Mouse (Mus musculus) CD4-positive, CD25-positive, alpha-beta regulatory T cell, adult 4 months (primary cell): ENCODE results near the gene Tnpo1. TPM values are rescaled to one million over a fixed set of nuclear protein-coding genes. Genes with fewer than 3 reads are reported as not detected.
"Not testable (repeated sequence)": the region's sequence is repeated elsewhere in the genome, so short reads cannot be mapped to it uniquely, and the experiment has no call there.

Experiments
- ATAC-seq: one replicate; pipeline ENCODE4 v1.8.0; 2017
- polyA plus RNA-seq, 2 experiments: library from polyadenylated mRNA; unstranded; fragments of 100-300 nt; shearing (Covaris generic); gene quantifications; one replicate each; pipeline ENCODE4 v1.2.1; 2017

Gene Tnpo1
- polyA plus RNA-seq, 2 experiments from 2014 or later: 23.1 to 39.0 TPM

GRCm38 (mm10) chr13:98889211-98889610 lies 37.0 kb downstream of the Tnpo1 start:
- no peak for ATAC-seq

GRCm38 (mm10) chr13:98883774-98884173 lies 42.4 kb downstream of the Tnpo1 start:
- ATAC-seq: no peak

GRCm38 (mm10) chr13:98881991-98882390 lies 44.2 kb downstream of the Tnpo1 start:
- ATAC-seq: no peak

- ATAC-seq: no peak
Measured at GRCm38 (mm10) chr13:98880336-98880735, 45.8 kb downstream of the Tnpo1 start.

- no peak for ATAC-seq
Measured at GRCm38 (mm10) chr13:98879422-98879821, 46.8 kb downstream of the Tnpo1 start.

GRCm38 (mm10) chr13:98877165-98877564 lies 49.0 kb downstream of the Tnpo1 start:
- no peak for ATAC-seq

- no peak for ATAC-seq
Measured at GRCm38 (mm10) chr13:98874727-98875126, 51.5 kb downstream of the Tnpo1 start.

- ATAC-seq: no peak
Measured at GRCm38 (mm10) chr13:98872273-98872847, 53.8 kb downstream of the Tnpo1 start.

- no peak for ATAC-seq
Measured at GRCm38 (mm10) chr13:98871263-98871662, 54.9 kb downstream of the Tnpo1 start.

GRCm38 (mm10) chr13:98868236-98868923 lies 57.8 kb downstream of the Tnpo1 start:
- ATAC-seq: no peak

- peak; percentile 87 for ATAC-seq
Measured at GRCm38 (mm10) chr13:98867810-98868209, 58.4 kb downstream of the Tnpo1 start.

- ATAC-seq: no peak
Measured at GRCm38 (mm10) chr13:98855291-98855690, 70.9 kb downstream of the Tnpo1 start.

- ATAC-seq: no peak
Measured at GRCm38 (mm10) chr13:98845794-98846193, 80.4 kb downstream of the Tnpo1 start.

- ATAC-seq: peak; percentile 56
Measured at GRCm38 (mm10) chr13:98836423-98837088, 89.6 kb downstream of the Tnpo1 start.

GRCm38 (mm10) chr13:98835740-98836139 lies 90.4 kb downstream of the Tnpo1 start:
- ATAC-seq: no peak

GRCm38 (mm10) chr13:98834723-98835122 lies 91.5 kb downstream of the Tnpo1 start:
- ATAC-seq: no peak

GRCm38 (mm10) chr13:98834199-98834598 lies 92.0 kb downstream of the Tnpo1 start:
- ATAC-seq: no peak

- peak; percentile 42 for ATAC-seq
Measured at GRCm38 (mm10) chr13:98832451-98833450, 93.4 kb downstream of the Tnpo1 start.

- ATAC-seq: not testable (repeated sequence)
Measured at GRCm38 (mm10) chr13:98829026-98829425, 97.2 kb downstream of the Tnpo1 start.

- no peak for ATAC-seq
Measured at GRCm38 (mm10) chr13:98825574-98825973, 100.6 kb downstream of the Tnpo1 start.

GRCm38 (mm10) chr13:98819094-98819493 lies 107.1 kb downstream of the Tnpo1 start:
- ATAC-seq: no peak

- ATAC-seq: no peak
Measured at GRCm38 (mm10) chr13:98818205-98818604, 108.0 kb downstream of the Tnpo1 start.

- no peak for ATAC-seq
Measured at GRCm38 (mm10) chr13:98817766-98818165, 108.4 kb downstream of the Tnpo1 start.
